18 mouse cellular contexts compared by ENCODE assay signal in the genomic region with DNA sequence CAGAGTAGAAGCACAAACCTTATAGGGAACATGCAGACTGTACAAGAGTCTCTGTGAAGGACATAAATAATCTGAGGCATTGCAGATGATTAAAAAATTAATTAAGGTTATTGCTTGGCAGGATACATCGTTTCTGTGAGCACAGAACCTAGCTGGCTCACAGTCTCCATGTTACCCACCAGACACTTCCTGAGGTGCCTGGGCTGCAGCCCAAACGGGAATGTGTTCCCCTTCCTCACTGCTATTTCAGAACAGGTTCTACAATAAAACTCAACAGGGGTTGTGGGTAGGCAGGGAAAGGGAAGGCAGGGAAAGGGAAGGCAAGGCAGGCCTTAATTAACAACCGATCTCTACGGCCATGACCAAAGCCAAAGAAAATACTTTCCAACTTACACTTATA.
"Had no signal": no experiment of that assay in that cellular context is flagged by ENCODE, and none has a peak within 500 bp of the region (broad histone marks: within the 10 kb centered on the region; RNA-seq: fewer than 3 reads in every experiment).

No protein-coding gene starts in this region.

- H3K36me3 ChIP-seq: midbrain, embryonic 12.5 days; neural tube, embryonic 13.5 days; neural tube, embryonic 15.5 days had no signal

- H3K9ac ChIP-seq: lung, embryonic 14.5 days; midbrain, embryonic 12.5 days; neural tube, embryonic 13.5 days; neural tube, embryonic 15.5 days had no signal

- ATAC-seq: midbrain, embryonic 16.5 days had no signal

- H3K27ac ChIP-seq: midbrain, embryonic 10.5 days; midbrain, embryonic 12.5 days; neural tube, embryonic 13.5 days; neural tube, embryonic 15.5 days had no signal

- DNase-seq: lung, embryonic 14.5 days; lung, postnatal 10 days; lung, postnatal 4 days; midbrain, embryonic 14.5 days; retina, postnatal 1 day; right cerebral cortex, adult 18-20 months; right cerebral cortex, postnatal 25 days; right cerebral cortex, postnatal 4 days; spleen, adult 18-20 months; thymus, adult 18-20 months; thymus, postnatal 14 days; thymus, postnatal 36 days had no signal

- H3K9me3 ChIP-seq: midbrain, embryonic 10.5 days; midbrain, embryonic 12.5 days; neural tube, embryonic 13.5 days; neural tube, embryonic 15.5 days had no signal

- H3K4me2 ChIP-seq: lung, embryonic 14.5 days; midbrain, embryonic 12.5 days; neural tube, embryonic 13.5 days; neural tube, embryonic 15.5 days had no signal

- H3K4me3 ChIP-seq: midbrain, embryonic 10.5 days; midbrain, embryonic 12.5 days; myocyte; neural tube, embryonic 13.5 days; neural tube, embryonic 15.5 days had no signal

- H3K27me3 ChIP-seq: midbrain, embryonic 12.5 days; neural tube, embryonic 13.5 days; neural tube, embryonic 15.5 days had no signal
